Mouse (Mus musculus) A20 (cell line): ENCODE results near the gene Atrn.

Source experiments
- DNase-seq: peaks from one replicate; pipeline ENCODE4 v3.0.0-alpha.2; 2011; ENCODE audit warnings: low read depth, low spot score

The Atrn gene

DNA sequence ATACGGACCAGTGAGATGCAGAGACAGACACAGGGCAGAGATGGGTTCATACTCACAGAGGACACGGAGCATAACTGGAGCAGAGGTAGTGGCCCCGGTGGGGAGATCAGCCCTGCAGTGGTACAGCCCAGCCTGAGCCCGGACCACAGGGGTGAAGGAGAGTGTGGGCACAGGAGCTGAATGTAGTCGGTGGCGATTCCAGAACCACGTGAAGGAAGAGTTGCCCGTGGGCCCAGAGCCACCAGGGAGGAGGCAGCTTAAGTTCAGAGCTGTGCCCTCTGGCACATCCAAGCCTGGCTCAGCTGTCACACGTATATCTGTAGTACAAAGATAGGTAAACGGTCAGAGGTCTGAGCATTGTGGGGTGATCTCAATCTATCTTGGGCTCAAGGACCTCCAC lies 166.2 kb downstream of the Atrn start:
- no peak for DNase-seq
